Mouse (Mus musculus) myocyte (in vitro differentiated cells): ENCODE measurements at regions not wholly inside any gene's neighbourhood (a gene's known extent, or its start where the extent isn't known, plus 50 kb on each side); places are given as distances from the start of the nearest gene placed in this dataset.

Experiments used
- E2F4 ChIP-seq: IDR thresholded peaks from one replicate; pipeline ENCODE4 v1.6.1; 2011; ENCODE audit warnings: mild to moderate bottlenecking, control low read depth, moderate library complexity; ENCODE audit not compliant: insufficient read depth
- MYOG ChIP-seq, 3 experiments: IDR thresholded peaks; one replicate each; pipeline ENCODE4 v1.6.1; 2011; ENCODE audit warnings: control low read depth in 2 of 3, low read depth in 2 of 3, mild to moderate bottlenecking in 2 of 3; ENCODE audit not compliant: insufficient read length in 2 of 3, control insufficient read depth in 1 of 3, insufficient read depth in 1 of 3
- POLR2A ChIP-seq: IDR thresholded peaks from one replicate; pipeline ENCODE4 v1.6.1; 2011; ENCODE audit warnings: low read depth, mild to moderate bottlenecking, control low read depth, moderate library complexity; ENCODE audit not compliant: insufficient read length
- SRF ChIP-seq: IDR thresholded peaks from one replicate; pipeline ENCODE4 v1.6.1; 2011; ENCODE audit warnings: low read depth; ENCODE audit not compliant: control insufficient read depth, insufficient read length

GRCm38 (mm10) chr8:54465458-54466102, 63.8 kb upstream of the Asb5 start:
- TF ChIP-seq MYOG (IDR thresholded peaks at IDR 0.05; ENCODE audit: control insufficient read depth in 1 of 3, insufficient read depth in 1 of 3, insufficient read length in 2 of 3, low read depth in 2 of 3) (no peak), POLR2A (no peak), SRF (no peak), E2F4 (no peak)
